Mouse (Mus musculus): ENCODE measurements around the gene Psmb10. TPM values are rescaled to one million over a fixed set of nuclear protein-coding genes. Genes with fewer than 3 reads are reported as not detected.

Psmb10 gene
- total and polyA plus RNA-seq, 3 experiments = 136 to 228 (median 227) TPM

DNA sequence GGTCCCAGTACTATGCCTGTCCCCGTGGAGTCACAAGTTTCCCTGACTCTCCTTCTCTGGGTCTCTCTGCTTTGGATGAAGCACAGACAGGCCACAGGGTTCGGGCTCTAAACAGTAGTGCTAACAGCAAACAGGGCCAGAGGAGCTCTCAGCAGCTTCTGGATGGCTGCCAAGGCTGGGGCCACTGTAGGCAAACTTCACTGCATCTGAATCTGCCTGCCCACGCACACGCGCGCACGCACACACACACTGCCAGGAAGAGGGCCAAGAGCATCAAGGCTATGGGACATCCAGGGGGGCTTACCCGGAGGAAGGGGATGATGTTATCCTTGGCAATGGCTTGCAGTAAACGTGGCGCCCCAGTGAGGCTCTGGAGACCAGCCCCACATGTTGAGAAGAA, 11.1 kb upstream of the Psmb10 start:
- dilution Hi-C loops (cut with MboI; ENCODE audit: extremely low pct_ligation_motif_present, extremely low pct_unique_long_range_greater_than_20kb, low sequenced_read_pairs) (no loop called here), in situ Hi-C loops (cut with MboI; ENCODE audit: low pct_ligation_motif_present, low pct_unique_long_range_greater_than_20kb, low sequenced_read_pairs) (no loop called here)
- Histone ChIP-seq H3K4me1 (ENCODE audit: control insufficient read depth in 1 of 2, insufficient read depth in 2 of 2) (peaks cover 5 to 17% of the 10 kb centered on the region in 2 experiments), H3K4me2 (ENCODE audit: insufficient read depth, low read depth, poor library complexity, severe bottlenecking) (no peak overlapping the region), H3K9me3 (replicated peaks; ENCODE audit: low read length) (no peaks in the 10 kb centered on the region), H3K4me3 (replicated peaks in 1 of 3; ENCODE audit: low read depth in 2 of 3, low read length in 2 of 3, poor library complexity in 1 of 3) (no peak overlapping the region), H3K79me2 (replicated peaks; ENCODE audit: control insufficient read depth, extremely low read depth, insufficient read depth, poor library complexity, severe bottlenecking) (no peaks in the 10 kb centered on the region), H3K9ac (ENCODE audit: insufficient read depth, low read depth) (no peak overlapping the region), H3K27me3 (replicated peaks) (no peaks in the 10 kb centered on the region), H3K36me3 (replicated peaks in 1 of 2; ENCODE audit: control insufficient read depth in 1 of 2, insufficient read depth in 1 of 2, low read length in 1 of 2) (peaks cover 19 to 88% of the 10 kb centered on the region in 2 experiments), H3K27ac (ENCODE audit: insufficient read depth, low read depth) (no peak overlapping the region)
- DNase-seq (ENCODE audit: extremely low read depth) = no peak
- TF ChIP-seq MEF2A (IDR thresholded peaks at IDR 0.05; ENCODE audit: borderline replicate concordance, low read depth, low read length) = no peak

DNA sequence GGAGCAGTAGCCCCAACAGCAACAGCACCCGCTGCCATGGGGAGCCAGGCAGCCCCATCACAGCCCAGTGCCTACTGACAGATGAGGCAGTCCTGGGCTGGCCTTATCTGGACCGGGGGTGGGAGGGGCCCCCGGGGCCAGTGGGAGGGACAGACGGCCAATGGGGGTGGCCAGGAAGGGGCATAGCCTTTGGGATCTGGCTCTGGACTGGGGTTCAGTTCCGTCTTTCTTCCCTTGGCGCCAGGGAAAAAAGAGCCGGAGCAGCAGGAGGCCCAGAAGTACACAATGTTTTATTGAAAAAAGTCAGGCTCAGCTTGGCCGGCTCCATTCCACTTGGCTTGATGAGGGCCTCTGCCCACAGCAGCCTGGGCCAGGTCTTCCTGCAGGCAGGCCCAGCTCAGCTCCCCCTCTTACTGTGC, 5.1 kb upstream of the Psmb10 start, which contains the start of gene Lcat:
Gene Lcat (minus strand): TSS at position 62 of the 419 bp plus-strand sequence.
- H3K36me3 ChIP-seq (replicated peaks in 1 of 2; ENCODE audit: control insufficient read depth in 1 of 2, insufficient read depth in 1 of 2, low read length in 1 of 2) = peaks cover 22 to 71% of the 10 kb centered on the region in 2 experiments
- H3K4me3 ChIP-seq (replicated peaks in 1 of 3; ENCODE audit: low read depth in 2 of 3, low read length in 2 of 3, poor library complexity in 1 of 3) = no peak within 1 kb of the TSS
- H3K9ac ChIP-seq (ENCODE audit: insufficient read depth, low read depth) = no peak within 1 kb of the TSS
- no peaks in the 10 kb centered on the region for H3K27me3 ChIP-seq (replicated peaks)
- in situ Hi-C loops (cut with MboI; ENCODE audit: low pct_ligation_motif_present, low pct_unique_long_range_greater_than_20kb, low sequenced_read_pairs) (no loop called here), dilution Hi-C loops (cut with MboI; ENCODE audit: extremely low pct_ligation_motif_present, extremely low pct_unique_long_range_greater_than_20kb, low sequenced_read_pairs) (no loop called here)
- no peak within 1 kb of the TSS for H3K27ac ChIP-seq (ENCODE audit: insufficient read depth, low read depth)
- H3K4me2 ChIP-seq (ENCODE audit: insufficient read depth, low read depth, poor library complexity, severe bottlenecking) = no peak within 1 kb of the TSS
- DNase-seq (ENCODE audit: extremely low read depth) = no peak
- no peaks in the 10 kb centered on the region for H3K9me3 ChIP-seq (replicated peaks; ENCODE audit: low read length)
- H3K79me2 ChIP-seq (replicated peaks; ENCODE audit: control insufficient read depth, extremely low read depth, insufficient read depth, poor library complexity, severe bottlenecking) = no peaks in the 10 kb centered on the region
- TF ChIP-seq TCF12 (IDR thresholded peaks at IDR 0.05; ENCODE audit: low read depth, low read length) = no peak
- TF ChIP-seq E2F4 (IDR thresholded peaks at IDR 0.05; ENCODE audit: insufficient replicate concordance, low read depth, low read length) = no peak
- TF ChIP-seq PAX5 (IDR thresholded peaks at IDR 0.05; ENCODE audit: low read length) = no peak
- TF ChIP-seq CHD1 (IDR thresholded peaks at IDR 0.05; ENCODE audit: low read depth, low read length) = no peak
- no peak for TF ChIP-seq RAD21 (IDR thresholded peaks at IDR 0.05; ENCODE audit: low read depth, low read length)
- no peak for TF ChIP-seq BHLHE40 (IDR thresholded peaks at IDR 0.05; ENCODE audit: low read depth, low read length)
- no peak for TF ChIP-seq NRF1 (IDR thresholded peaks at IDR 0.05; ENCODE audit: low read depth, low read length)
- TF ChIP-seq MAFK (IDR thresholded peaks at IDR 0.05; ENCODE audit: insufficient replicate concordance, low read length) = no peak
- TF ChIP-seq USF1 (IDR thresholded peaks at IDR 0.05; ENCODE audit: low read depth, low read length) = no peak
- no peak for TF ChIP-seq JUND (conservative IDR thresholded peaks at IDR 0.05; ENCODE audit: low read depth, low read length)
- TF ChIP-seq POLR2A (IDR thresholded peaks at IDR 0.05; ENCODE audit: low read depth, low read length) = no peak
- TF ChIP-seq ZKSCAN1 (IDR thresholded peaks at IDR 0.05; ENCODE audit: borderline replicate concordance, low read depth, low read length) = no peak
- no peak for TF ChIP-seq MAZ (IDR thresholded peaks at IDR 0.05; ENCODE audit: low read depth, low read length)
- TF ChIP-seq USF2 (conservative IDR thresholded peaks at IDR 0.05; ENCODE audit: low read depth, low read length) = no peak
- no peak for TF ChIP-seq ELF1 (IDR thresholded peaks at IDR 0.05; ENCODE audit: low read depth, low read length)
- no peak for TF ChIP-seq IRF4 (IDR thresholded peaks at IDR 0.05; ENCODE audit: low read depth, low read length)
- TF ChIP-seq CHD2 (IDR thresholded peaks at IDR 0.05; ENCODE audit: low read length) = no peak
- no peak for TF ChIP-seq EP300 (IDR thresholded peaks at IDR 0.05; ENCODE audit: low read length)
- TF ChIP-seq UBTF (IDR thresholded peaks at IDR 0.05; ENCODE audit: low read depth, low read length) = no peak
- TF ChIP-seq ZMIZ1 (IDR thresholded peaks at IDR 0.05; ENCODE audit: low read depth, low read length) = no peak
- H3K4me1 ChIP-seq (ENCODE audit: control insufficient read depth in 1 of 2, insufficient read depth in 2 of 2) = peaks cover 0 to 15% of the 10 kb centered on the region in 2 experiments; a peak in 2 of 4 replicates
